Mouse (Mus musculus): ENCODE data around the gene Paqr7. TPM values are rescaled to one million over a fixed set of nuclear protein-coding genes. Genes with fewer than 3 reads are reported as not detected.

The Paqr7 gene
- polyA plus RNA-seq, 1 experiment from 2014 or later: 4.2 TPM

- no peak overlapping the region for H3K9ac ChIP-seq (ENCODE audit: low read depth, low read length)
These were observed 46.2 kb downstream of the Paqr7 start for GRCm38 (mm10) chr4:134542726-134543125.

GRCm38 (mm10) chr4:134543261-134543660 lies 46.8 kb downstream of the Paqr7 start:
- Histone ChIP-seq H3K4me2 (no peak overlapping the region), H3K27me3 (ENCODE audit: control insufficient read depth, insufficient read depth, low read length) (no peaks in the 10 kb centered on the region), H3K9ac (ENCODE audit: low read depth, low read length) (no peak overlapping the region), H3K9me3 (replicated peaks; ENCODE audit: control insufficient read depth, low read length) (no peaks in the 10 kb centered on the region), H3K4me3 (ENCODE audit: low read depth, low read length) (no peak overlapping the region), H3K36me3 (ENCODE audit: control insufficient read depth, insufficient read depth, low read length) (peaks cover 27% of the 10 kb centered on the region), H3K4me1 (ENCODE audit: control insufficient read depth, insufficient read depth, low read length) (peaks cover 5% of the 10 kb centered on the region), H3K27ac (ENCODE audit: low read depth, low read length) (no peak overlapping the region)
- 11% methylated on average over 5 of the region's 5 CpGs for WGBS (ENCODE audit: insufficient replicate concordance)
- ATAC-seq (replicated peaks; ENCODE audit: insufficient number of reproducible peaks, low FRiP score, low TSS enrichment): 0 out of 2 replicates have a peak, but pooled peaks have one; percentile 6

More at GRCm38 (mm10) chr4:134542726-134543125, 46.2 kb downstream of the Paqr7 start:
- WGBS (ENCODE audit: insufficient replicate concordance): 82% methylated on average over 9 of the region's 9 CpGs
- ATAC-seq (replicated peaks; ENCODE audit: insufficient number of reproducible peaks, low FRiP score, low TSS enrichment): no peak
- Histone ChIP-seq H3K27ac (ENCODE audit: low read depth, low read length) (no peak overlapping the region), H3K9me3 (replicated peaks; ENCODE audit: control insufficient read depth, low read length) (no peaks in the 10 kb centered on the region), H3K4me3 (ENCODE audit: low read depth, low read length) (no peak overlapping the region), H3K36me3 (ENCODE audit: control insufficient read depth, insufficient read depth, low read length) (peaks cover 24% of the 10 kb centered on the region), H3K4me1 (ENCODE audit: control insufficient read depth, insufficient read depth, low read length) (peaks cover 4% of the 10 kb centered on the region), H3K4me2 (no peak overlapping the region), H3K27me3 (ENCODE audit: control insufficient read depth, insufficient read depth, low read length) (no peaks in the 10 kb centered on the region)

- Histone ChIP-seq H3K27ac (ENCODE audit: low read depth, low read length) (no peak overlapping the region), H3K4me2 (no peak overlapping the region), H3K9me3 (replicated peaks; ENCODE audit: control insufficient read depth, low read length) (no peaks in the 10 kb centered on the region; the same call in 1 of the 2 replicates), H3K27me3 (ENCODE audit: control insufficient read depth, insufficient read depth, low read length) (no peaks in the 10 kb centered on the region), H3K36me3 (ENCODE audit: control insufficient read depth, insufficient read depth, low read length) (peaks cover 22% of the 10 kb centered on the region), H3K9ac (ENCODE audit: low read depth, low read length) (0 out of 2 replicates have a peak overlapping the region, but pooled peaks have one; percentile 12), H3K4me3 (ENCODE audit: low read depth, low read length) (no peak overlapping the region), H3K4me1 (ENCODE audit: control insufficient read depth, insufficient read depth, low read length) (peaks cover 18% of the 10 kb centered on the region)
- ATAC-seq (replicated peaks; ENCODE audit: insufficient number of reproducible peaks, low FRiP score, low TSS enrichment): no peak
- WGBS (ENCODE audit: insufficient replicate concordance): 70% methylated on average over 9 of the region's 9 CpGs
These were observed 50.6 kb downstream of the Paqr7 start for GRCm38 (mm10) chr4:134546814-134547705.

GRCm38 (mm10) chr4:134548169-134548938 lies 51.9 kb downstream of the Paqr7 start:
- peaks cover 22% of the 10 kb centered on the region for H3K36me3 ChIP-seq (ENCODE audit: control insufficient read depth, insufficient read depth, low read length)
- no peak overlapping the region for H3K4me2 ChIP-seq
- H3K9me3 ChIP-seq (replicated peaks; ENCODE audit: control insufficient read depth, low read length): no peaks in the 10 kb centered on the region; the same call in 1 of the 2 replicates
- 55% methylated on average over 18 of the region's 18 CpGs for WGBS (ENCODE audit: insufficient replicate concordance)
- 0 out of 2 replicates have a peak overlapping the region, but pooled peaks have one; percentile 3 for H3K27ac ChIP-seq (ENCODE audit: low read depth, low read length)
- ATAC-seq (replicated peaks; ENCODE audit: insufficient number of reproducible peaks, low FRiP score, low TSS enrichment): no peak
- no peak overlapping the region for H3K9ac ChIP-seq (ENCODE audit: low read depth, low read length)
- no peak overlapping the region for H3K4me3 ChIP-seq (ENCODE audit: low read depth, low read length)
- H3K27me3 ChIP-seq (ENCODE audit: control insufficient read depth, insufficient read depth, low read length): no peaks in the 10 kb centered on the region
- H3K4me1 ChIP-seq (ENCODE audit: control insufficient read depth, insufficient read depth, low read length): peaks cover 20% of the 10 kb centered on the region

- no peaks in the 10 kb centered on the region for H3K27me3 ChIP-seq (ENCODE audit: control insufficient read depth, insufficient read depth, low read length)
- peaks cover 18% of the 10 kb centered on the region for H3K36me3 ChIP-seq (ENCODE audit: control insufficient read depth, insufficient read depth, low read length)
- H3K9ac ChIP-seq (ENCODE audit: low read depth, low read length): no peak overlapping the region
- H3K4me3 ChIP-seq (ENCODE audit: low read depth, low read length): no peak overlapping the region
- WGBS (ENCODE audit: insufficient replicate concordance): 96% methylated on average over 8 of the region's 8 CpGs
- peaks cover 20% of the 10 kb centered on the region for H3K4me1 ChIP-seq (ENCODE audit: control insufficient read depth, insufficient read depth, low read length)
- no peak overlapping the region for H3K27ac ChIP-seq (ENCODE audit: low read depth, low read length)
- H3K9me3 ChIP-seq (replicated peaks; ENCODE audit: control insufficient read depth, low read length): no peaks in the 10 kb centered on the region; the same call in 1 of the 2 replicates
- H3K4me2 ChIP-seq: no peak overlapping the region
- no peak for ATAC-seq (replicated peaks; ENCODE audit: insufficient number of reproducible peaks, low FRiP score, low TSS enrichment)
These were observed 53.4 kb downstream of the Paqr7 start for GRCm38 (mm10) chr4:134549899-134550298.

GRCm38 (mm10) chr4:134551494-134552316 lies 55.2 kb downstream of the Paqr7 start, which contains the start of gene Selenon:
Gene Selenon (minus strand): TSS chr4:134552166.
- Histone ChIP-seq H3K27ac (ENCODE audit: low read depth, low read length) (peak within 1 kb of the TSS; percentile 80), H3K4me2 (peak within 1 kb of the TSS; percentile 81), H3K27me3 (ENCODE audit: control insufficient read depth, insufficient read depth, low read length) (no peaks in the 10 kb centered on the region), H3K36me3 (ENCODE audit: control insufficient read depth, insufficient read depth, low read length) (peaks cover 14% of the 10 kb centered on the region), H3K4me3 (ENCODE audit: low read depth, low read length) (peak within 1 kb of the TSS; percentile 72), H3K4me1 (ENCODE audit: control insufficient read depth, insufficient read depth, low read length) (peaks cover 20% of the 10 kb centered on the region), H3K9me3 (replicated peaks; ENCODE audit: control insufficient read depth, low read length) (no peaks in the 10 kb centered on the region; the same call in 1 of the 2 replicates), H3K9ac (ENCODE audit: low read depth, low read length) (peak within 1 kb of the TSS; percentile 89)
- peak; percentile 64 for ATAC-seq (replicated peaks; ENCODE audit: insufficient number of reproducible peaks, low FRiP score, low TSS enrichment)
- WGBS (ENCODE audit: insufficient replicate concordance): 1% methylated on average over 47 of the region's 67 CpGs

GRCm38 (mm10) chr4:134553631-134554030 lies 57.1 kb downstream of the Paqr7 start:
- no peak overlapping the region for H3K4me3 ChIP-seq (ENCODE audit: low read depth, low read length)
- no peak overlapping the region for H3K9ac ChIP-seq (ENCODE audit: low read depth, low read length)
- peaks cover 8% of the 10 kb centered on the region for H3K36me3 ChIP-seq (ENCODE audit: control insufficient read depth, insufficient read depth, low read length)
- no peaks in the 10 kb centered on the region; the same call in 1 of the 2 replicates for H3K9me3 ChIP-seq (replicated peaks; ENCODE audit: control insufficient read depth, low read length)
- H3K4me1 ChIP-seq (ENCODE audit: control insufficient read depth, insufficient read depth, low read length): peaks cover 13% of the 10 kb centered on the region
- H3K27ac ChIP-seq (ENCODE audit: low read depth, low read length): no peak overlapping the region
- no peaks in the 10 kb centered on the region for H3K27me3 ChIP-seq (ENCODE audit: control insufficient read depth, insufficient read depth, low read length)
- no peak overlapping the region for H3K4me2 ChIP-seq
- 58% methylated on average over 1 of the region's 1 CpGs for WGBS (ENCODE audit: insufficient replicate concordance)
- no peak for ATAC-seq (replicated peaks; ENCODE audit: insufficient number of reproducible peaks, low FRiP score, low TSS enrichment)

All from heart, embryonic 11.5 days (tissue).